Mouse (Mus musculus) thymus, adult 2 months (tissue): ENCODE results near the gene Anks1b.

ENCODE experiments used
- CTCF ChIP-seq: fragments of 200-500 bp; IDR thresholded peaks from 2 replicates; pipeline ENCODE4 v1.5.1; 2012; ENCODE audit warnings: mild to moderate bottlenecking, control low read depth, low read length, moderate library complexity, borderline replicate concordance; ENCODE audit not compliant: control insufficient read depth, poor library complexity, insufficient read depth; ENCODE audit errors: extremely low read depth
- POLR2A ChIP-seq: fragments of 200-500 bp; IDR thresholded peaks from 2 replicates; pipeline ENCODE4 v1.6.1; 2012; ENCODE audit warnings: mild to moderate bottlenecking, low read length, control low read depth, moderate library complexity; ENCODE audit not compliant: control insufficient read depth, poor library complexity, insufficient read depth; ENCODE audit errors: extremely low read depth

- TF ChIP-seq POLR2A (no peak), CTCF (no peak)
These were observed 846.7 kb downstream of the Anks1b start for GRCm38 (mm10) chr10:90719996-90720395.
